Mouse (Mus musculus) testis, postnatal 14 days (tissue): ENCODE results near the gene Nova2.

ENCODE experiments used
- DNase-seq: peaks from one replicate; pipeline ENCODE4 v3.0.0; 2021; ENCODE audit warnings: low spot score

Nova2 gene

GRCm38 (mm10) chr7:18925162-18925938 lies at the start of gene Nova2:
Nova2 (plus strand) TSS chr7:18925888.
- peak; percentile 89 for DNase-seq

- DNase-seq, result no peak
Measured at GRCm38 (mm10) chr7:18878691-18879090, 47.0 kb upstream of the Nova2 start.

DNA sequence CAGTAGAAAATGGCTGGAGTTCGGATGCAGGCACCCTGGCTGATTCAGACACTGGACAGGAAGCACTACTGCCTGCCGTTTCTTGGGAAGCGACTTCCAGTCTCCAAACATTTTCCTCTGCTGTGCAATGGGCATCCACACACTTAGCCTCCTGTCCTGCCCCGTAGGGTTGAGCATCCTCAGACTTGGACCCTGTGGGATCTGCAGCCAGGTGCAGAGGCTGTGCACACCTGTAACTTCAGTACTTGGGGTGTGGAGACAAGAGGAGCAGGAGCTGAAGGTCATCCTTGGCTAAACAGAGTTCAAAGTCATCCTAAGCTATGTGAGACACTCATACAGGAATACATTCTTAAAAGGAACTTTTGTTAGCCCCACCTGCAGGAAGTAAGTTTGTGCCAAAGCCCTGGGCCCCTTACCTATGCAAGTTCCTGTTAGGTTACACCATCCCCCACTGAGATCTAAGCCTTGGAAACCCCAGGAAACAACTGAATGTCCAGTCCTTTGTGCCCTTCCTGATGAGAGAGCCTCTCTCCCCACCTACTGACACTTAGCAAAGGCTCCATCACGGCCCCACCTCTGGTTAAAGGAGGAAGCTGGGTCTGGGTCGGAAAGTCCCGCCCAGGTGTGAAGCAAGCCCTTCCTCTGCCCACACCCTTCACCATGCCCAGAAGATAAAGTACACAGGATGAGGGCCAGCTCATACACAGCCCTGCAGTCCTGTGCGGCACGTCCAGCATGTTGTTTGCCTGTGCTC lies 41.5 kb upstream of the Nova2 start:
- DNase-seq, result no peak

DNA sequence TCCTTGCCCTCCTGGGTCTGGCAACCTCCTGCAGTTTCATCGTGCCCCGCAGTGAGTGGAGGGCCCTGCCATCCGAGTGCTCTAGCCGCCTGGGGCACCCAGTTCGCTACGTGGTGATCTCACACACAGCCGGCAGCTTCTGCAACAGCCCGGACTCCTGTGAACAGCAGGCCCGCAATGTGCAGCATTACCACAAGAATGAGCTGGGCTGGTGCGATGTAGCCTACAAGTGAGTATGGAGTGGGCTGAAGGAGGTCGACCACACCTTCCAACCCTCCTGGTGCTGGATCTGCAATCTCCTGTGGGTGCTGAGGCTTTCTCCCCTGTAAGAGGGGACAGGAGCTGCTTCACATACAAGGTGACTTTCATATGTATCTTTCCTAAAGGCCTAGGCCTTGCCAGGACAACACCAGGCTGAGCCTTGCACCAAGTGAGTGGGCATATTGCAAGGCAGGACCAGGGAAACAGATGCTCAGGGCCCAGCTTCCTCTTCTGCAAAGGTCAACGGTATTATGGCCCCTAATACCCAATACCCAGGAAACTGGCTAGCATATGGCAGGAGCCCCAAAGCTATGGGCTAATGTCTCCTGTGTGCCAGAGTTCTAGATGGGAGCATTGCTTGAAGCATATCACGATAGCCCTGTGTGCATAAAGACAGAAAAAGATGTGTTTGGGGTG lies 40.8 kb upstream of the Nova2 start:
- no peak for DNase-seq

DNA sequence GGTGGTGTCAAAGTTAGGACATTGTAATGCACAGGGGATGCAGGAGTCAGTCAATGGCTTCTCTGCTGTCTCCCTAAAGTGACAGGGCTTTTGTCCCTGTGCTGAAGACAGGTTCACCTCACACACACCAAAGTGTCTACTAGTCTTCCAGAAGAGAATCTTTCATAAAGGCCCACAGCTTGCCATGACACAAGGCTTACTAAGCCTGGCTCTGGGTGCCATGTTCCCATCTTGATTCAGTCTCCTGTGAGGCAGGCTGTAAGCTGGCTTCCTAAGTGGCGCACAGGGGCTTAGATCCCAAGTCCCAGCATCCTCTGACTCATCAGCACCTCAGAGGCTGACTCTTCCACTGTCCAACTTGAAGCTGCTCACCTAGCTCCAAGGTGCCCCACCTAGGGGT lies 38.7 kb upstream of the Nova2 start:
- DNase-seq, result no peak

DNA sequence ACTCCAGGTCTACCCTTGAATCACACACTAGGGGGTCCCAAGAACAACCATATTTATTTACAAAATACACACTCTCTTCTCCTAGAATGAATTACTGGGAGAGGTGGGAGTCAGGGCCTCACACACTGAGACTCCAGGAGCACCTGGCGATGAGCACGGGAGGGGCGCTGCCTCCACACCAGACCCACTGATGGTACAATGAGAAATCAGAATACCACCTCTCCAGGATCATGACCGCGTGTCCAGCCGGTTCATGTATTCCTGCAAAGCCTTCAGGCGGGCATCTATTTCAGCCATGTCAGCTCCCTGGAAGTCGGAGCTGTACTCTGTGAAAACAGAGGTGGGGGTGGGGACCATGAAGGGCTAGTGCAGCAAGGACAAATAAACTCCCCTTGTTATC lies 34.8 kb upstream of the Nova2 start:
- no peak for DNase-seq

DNA sequence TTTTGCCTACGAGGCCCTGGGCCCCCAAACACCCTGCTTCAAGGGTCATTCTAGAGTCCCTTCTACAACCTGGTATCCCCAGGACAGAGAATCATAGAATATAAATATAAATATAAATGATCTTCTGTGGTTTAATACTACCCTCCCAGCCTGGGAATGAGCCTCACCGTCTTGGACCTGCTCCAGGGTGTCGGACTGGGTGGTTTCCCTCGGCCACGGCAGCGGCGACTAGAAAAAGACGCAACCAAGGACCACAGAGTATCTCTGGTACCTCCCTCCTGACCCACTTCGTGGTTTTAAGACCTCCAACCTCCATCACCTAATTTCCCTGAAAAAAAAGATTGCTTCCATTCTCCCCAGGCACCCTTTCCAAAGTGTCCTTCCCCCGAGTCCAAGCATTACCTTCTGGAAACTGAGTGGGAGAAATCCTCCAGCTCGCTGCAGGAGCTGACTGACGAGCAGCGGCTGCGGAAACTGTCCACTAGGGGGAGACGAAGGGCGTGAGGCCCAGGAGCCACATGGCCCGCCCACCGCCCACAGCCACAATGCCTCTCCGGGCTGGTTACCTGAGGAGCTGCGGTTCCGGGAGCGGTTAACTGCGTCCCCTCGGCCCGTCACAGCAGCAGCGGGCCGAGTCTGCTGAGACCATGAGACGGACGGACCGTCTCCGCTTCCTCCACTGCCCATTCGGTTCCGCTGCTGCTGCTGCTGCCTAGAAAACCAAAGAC lies 33.7 kb upstream of the Nova2 start:
- DNase-seq, result peak; percentile 83

GRCm38 (mm10) chr7:18893009-18893408 lies 32.7 kb upstream of the Nova2 start:
- no peak for DNase-seq

GRCm38 (mm10) chr7:18893651-18894430 lies 31.8 kb upstream of the Nova2 start:
- DNase-seq, result peak; percentile 72

- no peak for DNase-seq
Measured at GRCm38 (mm10) chr7:18896536-18896935, 29.2 kb upstream of the Nova2 start.

GRCm38 (mm10) chr7:18900513-18900912 lies 25.2 kb upstream of the Nova2 start:
- DNase-seq, result no peak

- DNase-seq, result no peak
Measured at GRCm38 (mm10) chr7:18902486-18902885, 23.2 kb upstream of the Nova2 start.

- no peak for DNase-seq
Measured at GRCm38 (mm10) chr7:18904971-18905370, 20.7 kb upstream of the Nova2 start.

DNA sequence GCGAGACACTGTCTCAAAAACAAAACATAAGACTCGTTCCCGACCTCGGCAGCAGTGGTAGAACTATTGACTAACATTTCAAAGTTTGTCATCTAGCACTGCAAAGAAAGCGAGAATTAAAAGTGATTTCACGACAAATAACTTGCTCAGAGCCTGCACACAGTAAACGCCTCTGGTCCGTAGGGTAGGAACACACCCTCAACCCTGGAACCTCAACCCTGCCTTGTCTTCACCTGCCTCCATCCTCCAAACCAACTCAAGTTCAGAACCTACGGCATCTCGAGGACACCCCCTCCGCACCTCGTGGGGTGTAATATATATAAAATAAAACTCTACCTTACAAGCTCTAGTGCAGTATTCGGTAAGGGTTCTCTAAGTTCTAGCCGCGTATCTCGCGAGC lies 15.9 kb upstream of the Nova2 start:
- no peak for DNase-seq

DNA sequence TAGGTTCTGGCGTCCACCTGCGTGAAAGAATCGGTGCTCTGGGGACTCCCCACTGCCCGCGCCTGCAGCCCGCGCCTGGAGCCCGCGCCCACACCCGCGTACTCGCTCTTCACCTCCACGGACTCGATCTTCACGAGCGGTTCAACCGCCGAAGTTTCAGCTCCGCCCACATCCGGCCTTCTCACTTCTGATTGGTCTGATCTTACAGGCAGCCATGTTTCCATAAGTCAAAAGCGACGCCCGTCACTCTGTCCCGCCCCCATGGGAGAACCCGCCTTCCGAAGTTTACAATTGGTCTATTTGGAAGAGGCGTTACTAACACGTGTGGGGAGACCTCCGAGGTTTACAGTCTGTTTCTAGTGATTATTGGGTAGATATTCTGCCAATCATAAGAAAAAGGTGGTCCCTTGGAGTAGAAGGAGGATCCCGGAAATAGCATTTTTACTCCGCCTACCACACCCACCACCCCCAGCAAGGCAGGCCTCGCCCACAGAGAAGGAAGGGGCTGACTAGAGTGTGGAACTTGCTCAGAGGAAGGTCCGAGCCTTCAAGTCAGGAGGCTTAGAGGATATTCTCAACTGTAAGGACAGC lies 15.4 kb upstream of the Nova2 start, which contains the start of gene Ccdc61:
Ccdc61 (minus strand) TSS at position 175 of the 591 bp plus-strand sequence.
- DNase-seq, result peak; percentile 96

GRCm38 (mm10) chr7:18916254-18916653 lies 9.4 kb upstream of the Nova2 start:
- DNase-seq, result no peak

- no peak for DNase-seq
Measured at GRCm38 (mm10) chr7:18917931-18918330, 7.8 kb upstream of the Nova2 start.

DNA sequence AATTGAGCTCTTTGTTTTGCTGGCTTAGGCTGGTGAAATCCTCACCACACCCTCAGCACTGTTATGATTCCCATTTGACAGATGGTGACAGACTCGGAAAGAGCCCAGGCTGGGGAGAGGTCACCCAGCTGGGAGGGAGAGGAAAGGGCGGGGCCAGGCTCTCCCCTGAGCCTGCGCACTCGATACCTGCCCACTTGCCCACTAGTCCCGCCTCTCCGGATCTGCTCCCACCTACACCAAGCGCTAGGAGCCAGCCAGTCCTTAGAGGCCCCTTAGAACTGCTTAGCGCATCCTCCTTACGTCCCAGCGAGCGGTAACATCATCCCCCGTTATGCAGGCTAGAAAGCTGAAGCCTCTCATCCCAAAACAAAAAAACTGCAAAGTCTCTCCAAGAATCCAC lies 4.6 kb upstream of the Nova2 start:
- DNase-seq, result peak; percentile 31

- no peak for DNase-seq
Measured at GRCm38 (mm10) chr7:18922807-18923206, 2.9 kb upstream of the Nova2 start.

GRCm38 (mm10) chr7:18923267-18923666 lies 2.4 kb upstream of the Nova2 start:
- DNase-seq, result no peak

DNA sequence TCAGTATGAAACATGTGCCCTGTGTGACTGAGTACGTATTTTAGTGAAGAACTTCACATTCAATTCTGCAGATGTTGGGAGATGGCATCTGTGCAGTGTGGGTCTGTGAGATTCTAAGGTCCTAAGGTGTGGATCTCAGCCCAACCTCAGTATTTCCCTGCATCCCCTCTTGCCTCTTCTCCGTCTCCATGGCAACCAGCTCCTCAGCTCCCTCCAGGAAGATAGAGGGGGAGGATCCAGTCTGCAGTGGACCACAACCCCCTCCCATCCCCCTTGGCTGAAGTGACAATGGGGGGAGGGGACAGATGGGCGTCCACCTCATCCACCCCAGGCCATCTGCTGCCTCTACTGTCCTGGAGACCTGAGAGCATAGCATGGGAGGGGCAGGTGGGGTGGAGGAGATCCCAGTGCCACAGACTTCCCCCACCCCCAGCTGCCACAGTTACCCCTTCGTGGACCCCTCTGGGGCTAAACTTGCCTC lies 1.9 kb upstream of the Nova2 start:
- no peak for DNase-seq
